Mouse (Mus musculus) heart, adult 18-20 months (tissue): ENCODE measurements around the gene Ptger1. TPM values are rescaled to one million over a fixed set of nuclear protein-coding genes. Genes with fewer than 3 reads are reported as not detected.

Source experiments
- DNase-seq, 2 experiments: peaks; one replicate each; pipeline ENCODE4 v3.0.0; 2021 to 2022; ENCODE audit warnings: mixed read lengths in 1 of 2
- total RNA-seq, 2 experiments: library from RNA; stranded (reverse); gene quantifications; 2 replicates each; pipeline ENCODE4 v1.2.3; 2021

Ptger1 gene
- total RNA-seq, 2 experiments from 2014 or later, result 0.07 to 0.41 TPM

- DNase-seq, result no peak
Observed at GRCm38 (mm10) chr8:83656043-83656442, 10.4 kb upstream of the Ptger1 start.

GRCm38 (mm10) chr8:83656484-83657246 is 9.8 kb upstream of the Ptger1 start:
- peak in 1 of 2 experiments; percentile 38 for DNase-seq

- peak in 1 of 2 experiments; percentile 5 for DNase-seq
Observed at GRCm38 (mm10) chr8:83660545-83660944, 5.9 kb upstream of the Ptger1 start.

GRCm38 (mm10) chr8:83660995-83661680 is 5.3 kb upstream of the Ptger1 start:
- peak; percentile 33 to 36 for DNase-seq

GRCm38 (mm10) chr8:83662421-83662826 is 4.1 kb upstream of the Ptger1 start:
- peak; percentile 90 to 96 for DNase-seq

GRCm38 (mm10) chr8:83664096-83664495 is 2.4 kb upstream of the Ptger1 start:
- DNase-seq, result no peak

- DNase-seq, result peak; percentile 36 to 37
Observed at GRCm38 (mm10) chr8:83664931-83665625, 1.4 kb upstream of the Ptger1 start.

GRCm38 (mm10) chr8:83666866-83667234 is 372 bp downstream of the Ptger1 start:
- DNase-seq, result no peak

- DNase-seq, result no peak
Observed at GRCm38 (mm10) chr8:83667526-83667925, 1.0 kb downstream of the Ptger1 start.

- peak; percentile 39 to 60 for DNase-seq
Observed at GRCm38 (mm10) chr8:83668010-83668916, 1.8 kb downstream of the Ptger1 start.

GRCm38 (mm10) chr8:83669013-83669412 is 2.5 kb downstream of the Ptger1 start:
- DNase-seq, result no peak

GRCm38 (mm10) chr8:83672936-83673335 is 6.5 kb downstream of the Ptger1 start:
- DNase-seq, result no peak

- no peak for DNase-seq
Observed at GRCm38 (mm10) chr8:83674497-83674896, 8.0 kb downstream of the Ptger1 start.

- no peak for DNase-seq
Observed at GRCm38 (mm10) chr8:83679866-83680265, 13.4 kb downstream of the Ptger1 start.

- DNase-seq, result no peak
Observed at GRCm38 (mm10) chr8:83680603-83681002, 14.1 kb downstream of the Ptger1 start.

GRCm38 (mm10) chr8:83681099-83681498 is 14.6 kb downstream of the Ptger1 start:
- no peak for DNase-seq

GRCm38 (mm10) chr8:83684517-83684916 is 18.0 kb downstream of the Ptger1 start:
- DNase-seq, result no peak

GRCm38 (mm10) chr8:83689264-83689663 is 22.8 kb downstream of the Ptger1 start:
- DNase-seq, result no peak

- DNase-seq, result peak; percentile 50 to 70
Observed at GRCm38 (mm10) chr8:83693609-83694236, 27.2 kb downstream of the Ptger1 start.

GRCm38 (mm10) chr8:83694369-83695160 is 28.1 kb downstream of the Ptger1 start:
- DNase-seq, result no peak
